Mouse (Mus musculus): ENCODE data around the gene Tbpl1. TPM values are rescaled to one million over a fixed set of nuclear protein-coding genes. Genes with fewer than 3 reads are reported as not detected.
A peak's percentile ranks its signal among the peaks of the same experiment; 100 is the strongest.

The Tbpl1 gene
- polyA plus RNA-seq, 1 experiment from 2014 or later: 82.2 TPM

DNA sequence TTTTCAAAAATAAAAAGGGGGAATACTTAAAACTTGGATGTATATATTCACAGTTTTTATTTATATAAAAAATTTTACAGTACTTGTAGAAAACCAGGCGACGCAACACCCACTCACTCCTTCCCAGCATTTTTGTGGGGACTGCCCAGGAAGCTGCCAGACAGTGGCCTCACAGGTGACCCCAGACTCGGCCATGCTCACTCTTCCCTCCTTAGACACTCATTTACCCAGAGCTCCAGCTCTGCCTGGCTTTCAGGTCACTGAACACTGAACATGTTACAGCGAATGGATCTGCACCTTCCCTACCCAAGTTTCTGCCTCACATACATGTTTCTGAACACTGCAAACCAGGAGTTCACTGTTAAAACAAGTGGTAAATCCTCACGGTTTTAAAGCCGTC, 27.9 kb downstream of the Tbpl1 start:
- Histone ChIP-seq H3K27ac (no peak overlapping the region), H3K4me1 (no peaks in the 10 kb centered on the region), H3K4me3 (no peak overlapping the region), H3K27me3 (no peaks in the 10 kb centered on the region), H3K9me3 (no peaks in the 10 kb centered on the region), H3K9ac (no peak overlapping the region), H3K36me3 (peaks cover 49% of the 10 kb centered on the region), H3K4me2 (replicated peaks) (no peak overlapping the region)
- ATAC-seq (ENCODE audit: insufficient number of reproducible peaks, insufficient read depth, low FRiP score, low TSS enrichment): no peak
- 92% methylated on average over 6 of the region's 6 CpGs for WGBS

DNA sequence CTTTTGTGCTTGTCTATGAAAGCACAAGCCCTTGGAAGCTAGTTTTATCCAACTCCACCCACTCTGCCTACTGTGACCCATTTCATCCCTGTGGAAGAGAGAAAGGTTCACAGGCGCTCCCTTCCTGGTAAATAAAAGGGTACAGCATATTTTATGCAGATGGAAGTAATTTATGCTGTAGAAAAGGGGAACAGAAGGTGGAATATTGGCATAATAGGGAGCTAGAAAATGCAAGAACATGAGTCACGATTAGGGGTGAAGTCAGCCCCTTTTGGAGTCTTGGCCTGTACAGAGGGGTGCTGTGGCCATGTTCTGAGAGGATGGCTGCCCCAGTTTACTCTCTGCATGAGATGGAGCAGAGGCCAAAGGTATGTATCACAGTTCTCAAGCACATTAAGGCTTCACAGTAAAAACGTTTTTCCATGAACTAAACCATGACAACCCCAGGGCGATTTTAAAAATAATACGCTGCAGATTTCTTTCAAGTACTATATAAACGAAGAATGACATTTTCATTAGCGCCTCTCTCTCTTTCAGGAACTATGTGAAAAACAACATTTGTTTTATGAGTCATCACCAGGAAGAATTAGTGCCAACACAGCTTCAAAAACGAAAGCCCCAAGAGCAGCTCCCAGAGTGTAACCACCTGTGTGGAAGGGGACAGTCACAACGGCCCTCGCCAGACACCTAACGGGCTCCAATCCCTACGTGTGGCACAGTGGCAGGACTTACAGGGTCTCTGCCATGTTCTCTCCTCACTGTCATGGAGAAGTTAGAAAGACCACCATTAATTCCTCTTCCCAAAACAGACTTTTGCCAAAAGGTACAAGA, 30.0 kb downstream of the Tbpl1 start:
- Histone ChIP-seq H3K4me3 (no peak overlapping the region), H3K9me3 (no peaks in the 10 kb centered on the region), H3K27me3 (no peaks in the 10 kb centered on the region), H3K4me2 (replicated peaks) (no peak overlapping the region), H3K4me1 (no peaks in the 10 kb centered on the region), H3K36me3 (peaks cover 33% of the 10 kb centered on the region), H3K9ac (no peak overlapping the region), H3K27ac (no peak overlapping the region)
- 73% methylated on average over 12 of the region's 12 CpGs for WGBS
- ATAC-seq (ENCODE audit: insufficient number of reproducible peaks, insufficient read depth, low FRiP score, low TSS enrichment): no peak

DNA sequence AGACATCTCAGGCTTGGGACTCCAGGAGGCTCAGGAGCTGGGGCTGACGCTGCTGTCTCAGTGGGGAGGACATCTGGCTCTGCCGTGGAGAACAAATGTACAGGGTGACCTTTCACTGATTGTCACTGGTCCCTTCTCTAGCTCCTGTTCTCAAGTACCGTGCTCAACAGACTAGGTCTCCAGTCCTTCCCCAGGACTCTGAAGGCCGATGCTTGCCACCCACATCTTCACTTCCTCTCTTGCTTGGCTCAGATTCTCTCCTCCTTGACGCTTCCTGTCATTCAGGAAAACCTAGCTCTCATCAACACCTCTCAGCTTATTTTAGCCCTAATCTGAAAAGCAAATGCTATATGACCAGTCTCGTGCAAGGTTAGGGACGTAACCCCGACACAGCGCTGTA, 31.0 kb downstream of the Tbpl1 start:
- Histone ChIP-seq H3K27me3 (no peaks in the 10 kb centered on the region), H3K4me1 (no peaks in the 10 kb centered on the region), H3K36me3 (peaks cover 28% of the 10 kb centered on the region), H3K4me3 (no peak overlapping the region), H3K9me3 (no peaks in the 10 kb centered on the region), H3K4me2 (replicated peaks) (no peak overlapping the region), H3K9ac (no peak overlapping the region), H3K27ac (no peak overlapping the region)
- no peak for ATAC-seq (ENCODE audit: insufficient number of reproducible peaks, insufficient read depth, low FRiP score, low TSS enrichment)
- WGBS: 82% methylated on average over 9 of the region's 9 CpGs

DNA sequence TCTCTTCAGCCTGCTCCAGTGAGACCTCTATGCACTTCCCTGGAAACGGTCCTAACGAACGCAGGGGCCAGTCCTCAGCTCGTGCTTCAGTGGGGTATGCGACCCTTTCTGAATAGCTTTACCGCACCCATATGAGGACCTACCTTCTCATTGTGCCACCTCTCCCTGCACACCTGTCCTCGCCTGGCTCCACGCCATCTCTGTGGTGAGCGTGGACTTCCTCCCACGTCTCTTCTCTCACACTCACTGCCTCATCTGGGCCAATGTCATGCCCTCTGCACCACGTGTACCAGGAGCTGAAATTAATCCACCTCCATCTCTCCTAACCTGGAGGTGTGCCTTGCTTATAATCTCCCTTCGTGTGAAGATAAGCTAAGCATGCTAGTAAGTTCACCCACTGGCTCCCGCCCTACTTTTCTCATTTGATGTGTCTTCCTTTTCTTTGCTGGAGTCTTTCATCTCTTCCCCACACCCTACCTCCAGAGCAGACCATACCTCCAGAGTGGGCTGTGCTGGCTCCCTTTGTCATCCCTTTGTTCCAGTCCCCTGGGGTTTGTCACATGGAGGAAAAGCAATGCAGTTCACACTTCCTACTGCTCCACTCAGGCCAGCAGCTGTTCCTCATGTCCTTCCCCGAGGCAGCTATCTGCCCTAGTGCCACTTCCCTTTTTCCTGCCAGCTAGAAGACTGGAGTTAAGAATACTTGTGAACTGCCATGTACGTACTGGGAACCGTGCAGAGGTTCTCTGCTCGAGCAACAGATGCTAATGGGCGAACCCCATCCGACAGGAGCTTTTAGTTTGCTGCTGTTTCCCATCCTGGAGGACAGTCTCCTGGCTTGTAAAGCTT, 32.0 kb downstream of the Tbpl1 start:
- H3K27ac ChIP-seq: no peak overlapping the region
- no peak overlapping the region for H3K4me2 ChIP-seq (replicated peaks)
- H3K36me3 ChIP-seq: peaks cover 23% of the 10 kb centered on the region
- H3K9ac ChIP-seq: no peak overlapping the region
- H3K4me3 ChIP-seq: no peak overlapping the region
- ATAC-seq (ENCODE audit: insufficient number of reproducible peaks, insufficient read depth, low FRiP score, low TSS enrichment): no peak
- H3K27me3 ChIP-seq: no peaks in the 10 kb centered on the region
- WGBS: 80% methylated on average over 19 of the region's 19 CpGs
- no peaks in the 10 kb centered on the region for H3K4me1 ChIP-seq
- no peaks in the 10 kb centered on the region for H3K9me3 ChIP-seq

- Histone ChIP-seq H3K4me3 (no peak overlapping the region), H3K9ac (no peak overlapping the region), H3K27ac (no peak overlapping the region), H3K4me2 (replicated peaks) (no peak overlapping the region), H3K9me3 (no peaks in the 10 kb centered on the region), H3K4me1 (no peaks in the 10 kb centered on the region), H3K36me3 (peaks cover 21% of the 10 kb centered on the region), H3K27me3 (no peaks in the 10 kb centered on the region)
- no peak for ATAC-seq (ENCODE audit: insufficient number of reproducible peaks, insufficient read depth, low FRiP score, low TSS enrichment)
- 86% methylated on average over 9 of the region's 9 CpGs for WGBS
Observed at GRCm38 (mm10) chr10:22698158-22698953, 33.4 kb downstream of the Tbpl1 start.

GRCm38 (mm10) chr10:22696864-22697263, 34.9 kb downstream of the Tbpl1 start:
- Histone ChIP-seq H3K4me2 (replicated peaks) (no peak overlapping the region), H3K27me3 (no peaks in the 10 kb centered on the region), H3K9me3 (no peaks in the 10 kb centered on the region), H3K4me1 (no peaks in the 10 kb centered on the region), H3K27ac (no peak overlapping the region), H3K36me3 (peaks cover 14% of the 10 kb centered on the region), H3K9ac (no peak overlapping the region), H3K4me3 (no peak overlapping the region)
- WGBS: 85% methylated on average over 7 of the region's 7 CpGs
- ATAC-seq (ENCODE audit: insufficient number of reproducible peaks, insufficient read depth, low FRiP score, low TSS enrichment): no peak

DNA sequence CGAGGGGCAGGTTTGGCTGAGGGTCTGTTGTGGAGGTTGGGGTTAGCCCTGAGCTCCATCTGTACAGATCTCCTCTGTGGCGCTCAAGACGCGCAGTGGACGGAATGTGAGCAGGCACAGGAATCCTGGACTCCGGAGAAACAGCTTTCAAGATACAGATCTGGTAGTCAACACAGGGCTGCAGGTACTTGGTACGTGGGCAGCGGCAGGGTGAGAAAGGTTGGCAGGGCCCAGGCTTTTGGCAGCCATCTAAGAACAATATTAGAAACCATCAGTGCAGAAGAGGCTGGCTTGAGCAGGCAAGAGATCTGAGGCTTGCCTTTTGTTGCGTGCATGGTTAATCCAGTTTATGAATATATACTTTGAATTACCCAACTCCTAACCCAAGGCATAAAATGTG, 35.5 kb downstream of the Tbpl1 start:
- no peak for ATAC-seq (ENCODE audit: insufficient number of reproducible peaks, insufficient read depth, low FRiP score, low TSS enrichment)
- no peak overlapping the region for H3K4me2 ChIP-seq (replicated peaks)
- no peaks in the 10 kb centered on the region for H3K27me3 ChIP-seq
- H3K4me3 ChIP-seq: no peak overlapping the region
- no peaks in the 10 kb centered on the region for H3K9me3 ChIP-seq
- 92% methylated on average over 9 of the region's 9 CpGs for WGBS
- no peak overlapping the region for H3K9ac ChIP-seq
- H3K4me1 ChIP-seq: no peaks in the 10 kb centered on the region
- no peak overlapping the region for H3K27ac ChIP-seq
- peaks cover 14% of the 10 kb centered on the region for H3K36me3 ChIP-seq

- 0 out of 2 replicates have a peak overlapping the region, but pooled peaks have one; percentile 11 for H3K27ac ChIP-seq
- H3K27me3 ChIP-seq: no peaks in the 10 kb centered on the region
- H3K4me3 ChIP-seq: no peak overlapping the region
- 0 out of 2 replicates have a peak, but pooled peaks have one; percentile 6 for ATAC-seq (ENCODE audit: insufficient number of reproducible peaks, insufficient read depth, low FRiP score, low TSS enrichment)
- 39% methylated on average over 13 of the region's 13 CpGs for WGBS
- no peak overlapping the region for H3K9ac ChIP-seq
- H3K36me3 ChIP-seq: no peaks in the 10 kb centered on the region
- H3K4me1 ChIP-seq: peaks cover 14% of the 10 kb centered on the region
- H3K4me2 ChIP-seq (replicated peaks): peak overlapping the region; percentile 21; the same call in 1 of the 2 replicates
- no peaks in the 10 kb centered on the region for H3K9me3 ChIP-seq
Observed at GRCm38 (mm10) chr10:22675848-22676630, 55.7 kb downstream of the Tbpl1 start.

GRCm38 (mm10) chr10:22674176-22674575, 57.6 kb downstream of the Tbpl1 start:
- H3K27me3 ChIP-seq: no peaks in the 10 kb centered on the region
- WGBS: 87% methylated on average over 8 of the region's 8 CpGs
- ATAC-seq (ENCODE audit: insufficient number of reproducible peaks, insufficient read depth, low FRiP score, low TSS enrichment): no peak
- H3K4me3 ChIP-seq: no peak overlapping the region
- no peaks in the 10 kb centered on the region for H3K9me3 ChIP-seq
- peaks cover 14% of the 10 kb centered on the region for H3K4me1 ChIP-seq
- no peak overlapping the region for H3K27ac ChIP-seq
- H3K36me3 ChIP-seq: no peaks in the 10 kb centered on the region
- H3K4me2 ChIP-seq (replicated peaks): no peak overlapping the region
- no peak overlapping the region for H3K9ac ChIP-seq

DNA sequence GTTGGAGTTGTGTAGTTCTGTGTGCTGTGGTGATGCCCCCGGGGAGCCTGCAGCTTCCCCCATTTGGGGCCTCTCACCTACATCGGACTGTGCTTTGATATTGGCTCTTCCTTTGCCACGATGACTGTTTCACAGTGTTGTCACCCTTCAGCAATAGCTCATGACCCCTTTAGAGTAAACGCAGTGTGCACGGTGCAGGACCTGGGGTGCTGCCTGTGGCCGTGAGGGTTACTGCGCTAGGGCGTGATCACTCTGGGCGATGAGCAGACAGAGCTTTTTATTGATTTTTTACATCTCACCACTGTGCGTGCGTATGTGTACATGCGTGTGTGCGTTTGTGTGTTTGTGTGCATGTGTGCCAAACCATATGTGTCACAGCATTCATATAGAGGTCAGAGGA, 63.2 kb downstream of the Tbpl1 start:
- H3K4me3 ChIP-seq: no peak overlapping the region
- WGBS: 86% methylated on average over 13 of the region's 13 CpGs
- no peak overlapping the region for H3K9ac ChIP-seq
- no peaks in the 10 kb centered on the region for H3K27me3 ChIP-seq
- H3K9me3 ChIP-seq: no peaks in the 10 kb centered on the region
- H3K27ac ChIP-seq: no peak overlapping the region
- H3K4me1 ChIP-seq: 0 out of 2 replicates have a peak, but pooled peaks cover 3% of the 10 kb centered on the region
- no peaks in the 10 kb centered on the region for H3K36me3 ChIP-seq
- no peak overlapping the region for H3K4me2 ChIP-seq (replicated peaks)
- ATAC-seq (ENCODE audit: insufficient number of reproducible peaks, insufficient read depth, low FRiP score, low TSS enrichment): no peak

Measured in embryonic facial prominence, embryonic 12.5 days (tissue).